Mouse (Mus musculus): Measurements from ENCODE around the gene Vgll4.

DNA sequence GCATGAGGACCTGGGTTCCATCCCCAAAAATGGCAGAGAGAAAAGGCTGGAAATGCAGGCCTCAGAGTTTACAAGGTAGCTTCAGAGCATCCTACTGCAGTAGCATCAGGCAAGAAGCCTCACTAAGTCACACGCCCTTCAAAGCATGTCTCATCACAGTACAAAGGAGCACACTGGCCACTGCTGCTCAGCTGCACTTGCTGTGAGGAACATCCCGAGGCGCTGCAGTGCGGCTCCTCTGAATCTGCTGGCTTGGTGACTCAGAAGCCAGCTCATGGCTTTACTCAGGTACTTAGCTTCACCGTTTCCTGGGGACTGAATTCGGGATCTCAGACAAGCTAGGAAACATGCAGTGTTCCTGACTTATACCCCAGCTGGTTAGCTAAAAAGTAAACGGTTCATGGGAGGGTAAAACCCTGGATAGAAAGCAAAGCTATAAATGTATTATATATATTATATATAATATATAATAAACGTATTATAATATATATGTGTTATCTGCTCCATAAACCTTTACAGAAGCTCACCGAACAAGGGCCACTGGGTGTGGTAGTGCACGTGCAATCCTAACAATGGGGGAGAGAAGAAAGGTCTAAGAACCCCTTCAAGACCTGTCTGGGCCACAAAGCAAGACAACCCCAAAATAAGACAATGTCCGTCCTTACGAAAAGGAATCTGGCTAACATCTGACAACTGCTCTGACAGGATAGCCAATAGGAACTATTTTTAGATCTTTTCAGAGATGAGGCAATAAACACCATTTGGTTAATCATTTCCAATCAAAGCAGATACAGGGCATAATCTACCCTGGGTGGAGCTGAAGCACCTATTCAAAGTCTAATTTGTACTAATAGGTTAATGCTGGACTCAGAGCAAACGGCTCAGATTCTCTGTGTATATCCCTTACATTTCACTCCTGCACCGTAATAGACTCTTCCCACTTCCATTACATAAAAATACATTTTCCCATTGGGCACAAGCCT is 25.0 kb downstream of the Vgll4 start:
- TF ChIP-seq E2F4 (IDR thresholded peaks at IDR 0.05; ENCODE audit: insufficient replicate concordance, low read depth, low read length): no peak
- TF ChIP-seq POLR2A (IDR thresholded peaks at IDR 0.05; ENCODE audit: low read depth, low read length): no peak
- no peak for TF ChIP-seq CHD2 (IDR thresholded peaks at IDR 0.05; ENCODE audit: low read length)
- TF ChIP-seq EP300 (IDR thresholded peaks at IDR 0.05; ENCODE audit: low read length): no peak
- TF ChIP-seq CTCF (conservative IDR thresholded peaks at IDR 0.05 in 1 of 2, IDR thresholded peaks at IDR 0.05 in 1 of 2; ENCODE audit: low read depth in 2 of 2, low read length in 2 of 2): no peak
- TF ChIP-seq USF1 (IDR thresholded peaks at IDR 0.05; ENCODE audit: low read depth, low read length): no peak
- no peak for TF ChIP-seq RCOR1 (conservative IDR thresholded peaks at IDR 0.05; ENCODE audit: low read depth, low read length)
- TF ChIP-seq MAX (IDR thresholded peaks at IDR 0.05; ENCODE audit: low read length): no peak
- TF ChIP-seq USF2 (conservative IDR thresholded peaks at IDR 0.05; ENCODE audit: low read depth, low read length): no peak

Measured in CH12.LX (cell line).